Mouse (Mus musculus) olfactory bulb, adult 2 months (tissue): Measurements from ENCODE around the gene Flrt3.

Source experiments
- CTCF ChIP-seq: fragments of 200-500 bp; IDR thresholded peaks from 2 replicates; pipeline ENCODE4 v1.5.1; 2012; ENCODE audit warnings: low read depth, mild to moderate bottlenecking, low read length, moderate library complexity; ENCODE audit not compliant: insufficient read depth
- POLR2A ChIP-seq: fragments of 200-500 bp; IDR thresholded peaks from 2 replicates; pipeline ENCODE4 v1.6.1; 2012; ENCODE audit warnings: mild to moderate bottlenecking, low read depth, low read length, moderate library complexity; ENCODE audit not compliant: insufficient read depth

GRCm38 (mm10) chr2:140715822-140716221 lies 44.6 kb upstream of the Flrt3 start:
- no peak for TF ChIP-seq CTCF
- TF ChIP-seq POLR2A = no peak
